Mouse (Mus musculus): ENCODE data around the gene Taok3. TPM values are rescaled to one million over a fixed set of nuclear protein-coding genes. Genes with fewer than 3 reads are reported as not detected.

The Taok3 gene
- total and polyA plus RNA-seq, 3 experiments: 8.3 to 35.0 (median 17.4) TPM

- dilution Hi-C loops (cut with MboI; ENCODE audit: extremely low pct_ligation_motif_present, extremely low pct_unique_long_range_greater_than_20kb, low sequenced_read_pairs) (no loop called here), in situ Hi-C loops (cut with MboI; ENCODE audit: low pct_ligation_motif_present, low pct_unique_long_range_greater_than_20kb, low sequenced_read_pairs) (no loop called here)
These were observed 32.2 kb upstream of the Taok3 start for GRCm38 (mm10) chr5:117087718-117088117.

DNA sequence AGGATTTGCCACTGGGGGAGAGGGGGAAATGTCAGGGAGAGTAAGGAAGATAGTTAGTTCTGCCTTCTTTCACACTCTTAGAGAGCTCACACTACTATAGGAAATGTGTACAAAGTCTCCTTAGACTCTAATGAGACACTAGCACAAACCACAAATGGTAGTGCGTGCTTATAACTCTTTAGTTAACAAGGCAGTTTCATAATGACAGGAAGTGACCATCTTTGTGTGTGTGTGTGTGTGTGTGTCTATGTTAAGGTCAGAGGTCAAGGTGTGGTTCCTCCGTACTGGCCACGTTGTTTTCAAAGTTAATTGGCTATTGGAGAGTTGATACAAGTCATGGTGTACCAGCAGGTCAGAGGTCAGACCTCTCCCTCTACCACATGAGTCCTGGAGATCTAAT is 30.8 kb upstream of the Taok3 start:
- Histone ChIP-seq H3K9me3 (replicated peaks; ENCODE audit: low read length) (no peaks in the 10 kb centered on the region), H3K27ac (ENCODE audit: insufficient read depth, low read depth) (no peak overlapping the region), H3K79me2 (replicated peaks; ENCODE audit: control insufficient read depth, extremely low read depth, insufficient read depth, poor library complexity, severe bottlenecking) (no peaks in the 10 kb centered on the region), H3K36me3 (replicated peaks in 1 of 2; ENCODE audit: control insufficient read depth in 1 of 2, insufficient read depth in 1 of 2, low read length in 1 of 2) (peaks cover 23 to 33% of the 10 kb centered on the region in 2 experiments), H3K4me3 (replicated peaks in 1 of 3; ENCODE audit: low read depth in 2 of 3, low read length in 2 of 3, poor library complexity in 1 of 3) (no peak overlapping the region), H3K27me3 (replicated peaks) (peaks cover 31% of the 10 kb centered on the region), H3K9ac (ENCODE audit: insufficient read depth, low read depth) (no peak overlapping the region), H3K4me2 (ENCODE audit: insufficient read depth, low read depth, poor library complexity, severe bottlenecking) (no peak overlapping the region), H3K4me1 (ENCODE audit: control insufficient read depth in 1 of 2, insufficient read depth in 2 of 2) (peaks cover 6% of the 10 kb centered on the region in 2 experiments; a peak in 3 of 4 replicates)
- no peak for DNase-seq (ENCODE audit: extremely low read depth)
- no peak for TF ChIP-seq CHD2 (IDR thresholded peaks at IDR 0.05; ENCODE audit: low read length)
- no peak for TF ChIP-seq CTCF (conservative IDR thresholded peaks at IDR 0.05 in 1 of 2, IDR thresholded peaks at IDR 0.05 in 1 of 2; ENCODE audit: low read depth in 2 of 2, low read length in 2 of 2)
- TF ChIP-seq POLR2AphosphoS2 (IDR thresholded peaks at IDR 0.05; ENCODE audit: low read depth, low read length): no peak
- no peak for TF ChIP-seq JUN (IDR thresholded peaks at IDR 0.05; ENCODE audit: insufficient read depth, low read depth, low read length)
- no peak for TF ChIP-seq MYC (IDR thresholded peaks at IDR 0.05; ENCODE audit: low read depth, low read length)
- no peak for TF ChIP-seq KAT2A (IDR thresholded peaks at IDR 0.05; ENCODE audit: insufficient replicate concordance, low read length)
- TF ChIP-seq MAZ (IDR thresholded peaks at IDR 0.05; ENCODE audit: low read depth, low read length): no peak
- no peak for TF ChIP-seq SIN3A (IDR thresholded peaks at IDR 0.05; ENCODE audit: low read length)
- TF ChIP-seq TCF12 (IDR thresholded peaks at IDR 0.05; ENCODE audit: low read depth, low read length): no peak
- TF ChIP-seq SMC3 (IDR thresholded peaks at IDR 0.05; ENCODE audit: low read depth, low read length): no peak
- no peak for TF ChIP-seq POLR2A (IDR thresholded peaks at IDR 0.05; ENCODE audit: low read depth, low read length)
- no peak for TF ChIP-seq ZNF384 (IDR thresholded peaks at IDR 0.05; ENCODE audit: low read depth, low read length)
- TF ChIP-seq PAX5 (IDR thresholded peaks at IDR 0.05; ENCODE audit: low read length): no peak
- no peak for TF ChIP-seq ELF1 (IDR thresholded peaks at IDR 0.05; ENCODE audit: low read depth, low read length)
- no peak for TF ChIP-seq BHLHE40 (IDR thresholded peaks at IDR 0.05; ENCODE audit: low read depth, low read length)
- no peak for TF ChIP-seq MXI1 (IDR thresholded peaks at IDR 0.05; ENCODE audit: low read depth, low read length)
- TF ChIP-seq ETS1 (conservative IDR thresholded peaks at IDR 0.05; ENCODE audit: low read depth, low read length): no peak
- TF ChIP-seq JUND (conservative IDR thresholded peaks at IDR 0.05; ENCODE audit: low read depth, low read length): no peak
- TF ChIP-seq MAFK (IDR thresholded peaks at IDR 0.05; ENCODE audit: insufficient replicate concordance, low read length): no peak
- in situ Hi-C loops (cut with MboI; ENCODE audit: low pct_ligation_motif_present, low pct_unique_long_range_greater_than_20kb, low sequenced_read_pairs): no loop called here
- dilution Hi-C loops (cut with MboI; ENCODE audit: extremely low pct_ligation_motif_present, extremely low pct_unique_long_range_greater_than_20kb, low sequenced_read_pairs): no loop called here

More at GRCm38 (mm10) chr5:117087718-117088117, 32.2 kb upstream of the Taok3 start:
- Histone ChIP-seq H3K9me3 (replicated peaks; ENCODE audit: low read length) (no peaks in the 10 kb centered on the region), H3K4me2 (ENCODE audit: insufficient read depth, low read depth, poor library complexity, severe bottlenecking) (peak overlapping the region; percentile 67), H3K79me2 (replicated peaks; ENCODE audit: control insufficient read depth, extremely low read depth, insufficient read depth, poor library complexity, severe bottlenecking) (no peaks in the 10 kb centered on the region), H3K4me1 (ENCODE audit: control insufficient read depth in 1 of 2, insufficient read depth in 2 of 2) (peaks cover 6% of the 10 kb centered on the region in 2 experiments; a peak in 3 of 4 replicates), H3K9ac (ENCODE audit: insufficient read depth, low read depth) (no peak overlapping the region), H3K4me3 (replicated peaks in 1 of 3; ENCODE audit: low read depth in 2 of 3, low read length in 2 of 3, poor library complexity in 1 of 3) (peak overlapping the region in 1 of 3 experiments; percentile 15), H3K27me3 (replicated peaks) (peaks cover 42% of the 10 kb centered on the region), H3K36me3 (replicated peaks in 1 of 2; ENCODE audit: control insufficient read depth in 1 of 2, insufficient read depth in 1 of 2, low read length in 1 of 2) (peaks cover 16 to 19% of the 10 kb centered on the region in 2 experiments), H3K27ac (ENCODE audit: insufficient read depth, low read depth) (no peak overlapping the region)
- DNase-seq (ENCODE audit: extremely low read depth): peak; percentile 12
- TF ChIP-seq ELF1 (IDR thresholded peaks at IDR 0.05; ENCODE audit: low read depth, low read length): 0 out of 2 replicates have a peak, but pooled peaks have one; percentile 2
- TF ChIP-seq SMC3 (IDR thresholded peaks at IDR 0.05; ENCODE audit: low read depth, low read length): peak; percentile 7; the same call in 1 of the 2 replicates
- TF ChIP-seq CTCF (conservative IDR thresholded peaks at IDR 0.05 in 1 of 2, IDR thresholded peaks at IDR 0.05 in 1 of 2; ENCODE audit: low read depth in 2 of 2, low read length in 2 of 2): peak in 1 of 2 experiments; percentile 37; a peak in 2 of 4 replicates
- no peak for TF ChIP-seq NRF1 (IDR thresholded peaks at IDR 0.05; ENCODE audit: low read depth, low read length)
- TF ChIP-seq UBTF (IDR thresholded peaks at IDR 0.05; ENCODE audit: low read depth, low read length): peak; percentile 80
- no peak for TF ChIP-seq EP300 (IDR thresholded peaks at IDR 0.05; ENCODE audit: low read length)
